Mouse (Mus musculus): Measurements from ENCODE around the gene Kcnj4.
"Not testable (repeated sequence)": the region's sequence is repeated elsewhere in the genome, so short reads cannot be mapped to it uniquely, and the experiment has no call there.

The Kcnj4 gene

GRCm38 (mm10) chr15:79456546-79456945, 48.5 kb downstream of the Kcnj4 start:
- in situ Hi-C loops (cut with MboI; ENCODE audit: low sequenced_read_pairs): no loop called here

GRCm38 (mm10) chr15:79456104-79456503, 48.9 kb downstream of the Kcnj4 start:
- in situ Hi-C loops (cut with MboI; ENCODE audit: low sequenced_read_pairs): not testable (repeated sequence)

- in situ Hi-C loops (cut with MboI; ENCODE audit: low sequenced_read_pairs): no loop called here
These were observed 49.8 kb downstream of the Kcnj4 start, which contains the start of gene Csnk1e for GRCm38 (mm10) chr15:79455106-79455810. Gene Csnk1e (minus strand): TSS chr15:79455566.

GRCm38 (mm10) chr15:79453831-79454230, 51.2 kb downstream of the Kcnj4 start:
- in situ Hi-C loops (cut with MboI; ENCODE audit: low sequenced_read_pairs): no loop called here

- in situ Hi-C loops (cut with MboI; ENCODE audit: low sequenced_read_pairs): no loop called here
These were observed 57.0 kb downstream of the Kcnj4 start for GRCm38 (mm10) chr15:79448041-79448440.

- in situ Hi-C loops (cut with MboI; ENCODE audit: low sequenced_read_pairs): no loop called here
These were observed 59.0 kb downstream of the Kcnj4 start for GRCm38 (mm10) chr15:79445786-79446654.

- in situ Hi-C loops (cut with MboI; ENCODE audit: low sequenced_read_pairs): no loop called here
These were observed 61.1 kb downstream of the Kcnj4 start for GRCm38 (mm10) chr15:79443856-79444410.

GRCm38 (mm10) chr15:79442961-79443518, 62.0 kb downstream of the Kcnj4 start:
- in situ Hi-C loops (cut with MboI; ENCODE audit: low sequenced_read_pairs): no loop called here

- in situ Hi-C loops (cut with MboI; ENCODE audit: low sequenced_read_pairs): no loop called here
These were observed 62.8 kb downstream of the Kcnj4 start for GRCm38 (mm10) chr15:79442257-79442611.

- in situ Hi-C loops (cut with MboI; ENCODE audit: low sequenced_read_pairs): no loop called here
These were observed 63.4 kb downstream of the Kcnj4 start for GRCm38 (mm10) chr15:79441331-79442256.

- in situ Hi-C loops (cut with MboI; ENCODE audit: low sequenced_read_pairs): no loop called here
These were observed 64.2 kb downstream of the Kcnj4 start for GRCm38 (mm10) chr15:79440651-79441330.

- in situ Hi-C loops (cut with MboI; ENCODE audit: low sequenced_read_pairs): no loop called here
These were observed 64.8 kb downstream of the Kcnj4 start for GRCm38 (mm10) chr15:79440223-79440622.

GRCm38 (mm10) chr15:79439386-79439785, 65.7 kb downstream of the Kcnj4 start:
- in situ Hi-C loops (cut with MboI; ENCODE audit: low sequenced_read_pairs): no loop called here

GRCm38 (mm10) chr15:79438816-79439215, 66.2 kb downstream of the Kcnj4 start:
- in situ Hi-C loops (cut with MboI; ENCODE audit: low sequenced_read_pairs): no loop called here

- in situ Hi-C loops (cut with MboI; ENCODE audit: low sequenced_read_pairs): no loop called here
These were observed 66.7 kb downstream of the Kcnj4 start for GRCm38 (mm10) chr15:79438209-79438810.

GRCm38 (mm10) chr15:79437541-79438208, 67.4 kb downstream of the Kcnj4 start:
- in situ Hi-C loops (cut with MboI; ENCODE audit: low sequenced_read_pairs): no loop called here

- in situ Hi-C loops (cut with MboI; ENCODE audit: low sequenced_read_pairs): no loop called here
These were observed 68.5 kb downstream of the Kcnj4 start for GRCm38 (mm10) chr15:79436481-79436921.

GRCm38 (mm10) chr15:79435191-79435671, 69.8 kb downstream of the Kcnj4 start:
- in situ Hi-C loops (cut with MboI; ENCODE audit: low sequenced_read_pairs): no loop called here

Measured in CH12F3 (cell line).